Comparison of ENCODE assay signal across 8 mouse cellular contexts in genomic region chr2:74300366-74300791, GRCm38 (mm10).
DNase-seq lines count a peak whose midpoint lies in the region; ATAC-seq and TF ChIP-seq lines count a peak whose summit lies in the region.
"Had no signal": no experiment of that assay in that cellular context is flagged by ENCODE, and none has a peak within 500 bp of the region (broad histone marks: within the 10 kb centered on the region; RNA-seq: fewer than 3 reads in every experiment).

No protein-coding gene starts in this region.

- 1% methylated on average over 11 of the region's 11 CpGs for WGBS in forebrain, embryonic 14.5 days
- WGBS in hindbrain, embryonic 10.5 days = 3% methylated on average over 11 of the region's 11 CpGs
- 1% methylated on average over 11 of the region's 11 CpGs for WGBS in lung, embryonic 14.5 days

- no peak overlapping the region for H3K9ac ChIP-seq in forebrain, embryonic 14.5 days (ENCODE audit: low read length)
- no peak overlapping the region for H3K9ac ChIP-seq in lung, embryonic 14.5 days

- peaks cover 4% of the 10 kb centered on the region; the same call in 1 of the 2 replicates for H3K27me3 ChIP-seq in forebrain, embryonic 14.5 days (replicated peaks; ENCODE audit: control insufficient read depth, insufficient read depth, low read length)
- peaks cover 6% of the 10 kb centered on the region for H3K27me3 ChIP-seq in hindbrain, embryonic 10.5 days (ENCODE audit: insufficient read depth, poor library complexity, severe bottlenecking)
- peaks cover 4% of the 10 kb centered on the region; the same call in 1 of the 2 replicates for H3K27me3 ChIP-seq in lung, embryonic 14.5 days (ENCODE audit: insufficient read depth, low read length)

- peak overlapping the region; percentile 50 for H3K4me2 ChIP-seq in forebrain, embryonic 14.5 days (ENCODE audit: low read length)
- H3K4me2 ChIP-seq in lung, embryonic 14.5 days = peak overlapping the region; percentile 67

- H3K9me3 ChIP-seq in forebrain, embryonic 14.5 days (replicated peaks; ENCODE audit: control insufficient read depth, low read length) = no peaks in the 10 kb centered on the region
- H3K9me3 ChIP-seq in hindbrain, embryonic 10.5 days = no peaks in the 10 kb centered on the region
- H3K9me3 ChIP-seq in lung, embryonic 14.5 days (ENCODE audit: low read depth, low read length) = no peaks in the 10 kb centered on the region

- H3K4me1 ChIP-seq in forebrain, embryonic 14.5 days (ENCODE audit: control insufficient read depth, insufficient read depth, low read length) = peaks cover 3% of the 10 kb centered on the region; the same call in 1 of the 2 replicates
- peaks cover 9% of the 10 kb centered on the region for H3K4me1 ChIP-seq in hindbrain, embryonic 10.5 days (replicated peaks)
- no peaks in the 10 kb centered on the region for H3K4me1 ChIP-seq in lung, embryonic 14.5 days (ENCODE audit: insufficient read depth)

- peak; percentile 72 for DNase-seq in Muller cell, postnatal 12 days (ENCODE audit: inconsistent ontology term)
- peak; percentile 62 for DNase-seq in c-Kit-positive CD71-negative TER-119-negative erythroid progenitor cells, embryonic 14.5 days (ENCODE audit: low read depth)
- DNase-seq in forebrain, embryonic 14.5 days (ENCODE audit: low spot score) = peak; percentile 92
- DNase-seq in hindbrain, embryonic 10.5 days (ENCODE audit: low spot score) = peak; percentile 76
- DNase-seq in layer of hippocampus, adult 9-10 months (ENCODE audit: low spot score) = peak; percentile 38
- peak; percentile 94 for DNase-seq in lung, embryonic 14.5 days
- peak; percentile 75 to 77 for DNase-seq in right cerebral cortex, adult 2 months (ENCODE audit: low spot score in 2 of 2)

- ATAC-seq in forebrain, embryonic 14.5 days = peak; percentile 87
- ATAC-seq in lung, embryonic 14.5 days (ENCODE audit: insufficient read depth) = peak; percentile 65

- peak overlapping the region; percentile 27 for H3K4me3 ChIP-seq in forebrain, embryonic 14.5 days (ENCODE audit: low read depth, low read length)
- peak overlapping the region; percentile 45 for H3K4me3 ChIP-seq in hindbrain, embryonic 10.5 days
- peak overlapping the region; percentile 28 for H3K4me3 ChIP-seq in lung, embryonic 14.5 days (ENCODE audit: low read depth, low read length)
- H3K4me3 ChIP-seq: myocyte had no signal

- H3K27ac ChIP-seq in forebrain, embryonic 14.5 days (ENCODE audit: low read depth, low read length) = no peak overlapping the region
- no peak overlapping the region for H3K27ac ChIP-seq in hindbrain, embryonic 10.5 days
- H3K27ac ChIP-seq in lung, embryonic 14.5 days (ENCODE audit: low read depth) = no peak overlapping the region

- no peaks in the 10 kb centered on the region for H3K36me3 ChIP-seq in forebrain, embryonic 14.5 days (ENCODE audit: control insufficient read depth, insufficient read depth, low read length)
- no peaks in the 10 kb centered on the region for H3K36me3 ChIP-seq in hindbrain, embryonic 10.5 days
- no peaks in the 10 kb centered on the region for H3K36me3 ChIP-seq in lung, embryonic 14.5 days (ENCODE audit: insufficient read depth)

- peak; percentile 86 for TF ChIP-seq CTCF in lung, embryonic 14.5 days (IDR thresholded peaks at IDR 0.05; ENCODE audit: low read depth)

Comparison
In these comparisons a context has a peak if more than half of its experiments do, and no peak if none do; other contexts are left out.
1. DNase-seq: peak in every context shown above with its lines; median percentile 94 in lung, embryonic 14.5 days; 92 in forebrain, embryonic 14.5 days; 76 in hindbrain, embryonic 10.5 days; 76 in right cerebral cortex, adult 2 months; 72 in Muller cell, postnatal 12 days; 62 in c-Kit-positive CD71-negative TER-119-negative erythroid progenitor cells, embryonic 14.5 days; 38 in layer of hippocampus, adult 9-10 months.